Mouse (Mus musculus): ENCODE results near the gene Dusp5.
"Not testable (repeated sequence)": the region's sequence is repeated elsewhere in the genome, so short reads cannot be mapped to it uniquely, and the experiment has no call there.

Dusp5 gene

GRCm38 (mm10) chr19:53578597-53579252 lies 49.8 kb downstream of the Dusp5 start:
- peak; percentile 81 for DNase-seq

GRCm38 (mm10) chr19:53580271-53580670 lies 51.4 kb downstream of the Dusp5 start:
- DNase-seq, result not testable (repeated sequence)

- DNase-seq, result not testable (repeated sequence)
Observed at GRCm38 (mm10) chr19:53587686-53588085, 58.8 kb downstream of the Dusp5 start.

- DNase-seq, result not testable (repeated sequence)
Observed at GRCm38 (mm10) chr19:53588968-53589367, 60.1 kb downstream of the Dusp5 start, which contains the start of gene Nutf2-ps1. Gene Nutf2-ps1 (minus strand): TSS chr19:53589068.

Data from cerebellum, adult 9-11 months (tissue).